Mouse (Mus musculus) mouse embryonic stem cell (cell line): ENCODE measurements at regions not wholly inside any gene's neighbourhood (a gene's known extent, or its start where the extent isn't known, plus 50 kb on each side); places are given as distances from the start of the nearest gene placed in this dataset.

Experiments
- in situ Hi-C, 2 experiments: fragments of 300-500 bp; cut with MboI; formaldehyde crosslinking; loops; 1 replicate in 1 of 2; 3 replicates in 1 of 2; pipeline ENCODE4 v1.14.3; 2019 to 2020; ENCODE audit warnings: low sequenced_read_pairs in 2 of 2, low pct_unique_long_range_greater_than_20kb in 1 of 2, mixed read lengths in 1 of 2; ENCODE audit not compliant: unreplicated experiment in 1 of 2

GRCm38 (mm10) chr6:140368354-140369069, 55.3 kb upstream of the Plekha5 start:
- in situ Hi-C loops: no loop called here

GRCm38 (mm10) chr6:140367303-140367702, 56.6 kb upstream of the Plekha5 start:
- in situ Hi-C loops: no loop called here

- in situ Hi-C loops: no loop called here
Observed at GRCm38 (mm10) chr6:140366791-140367190, 57.1 kb upstream of the Plekha5 start.

- in situ Hi-C loops: no loop called here
Observed at GRCm38 (mm10) chr6:140360996-140361395, 62.9 kb upstream of the Plekha5 start.

- in situ Hi-C loops: no loop called here
Observed at GRCm38 (mm10) chr6:140357901-140358300, 66.0 kb upstream of the Plekha5 start.

GRCm38 (mm10) chr6:140357300-140357699, 66.6 kb upstream of the Plekha5 start:
- in situ Hi-C loops: no loop called here

- in situ Hi-C loops: no loop called here
Observed at GRCm38 (mm10) chr6:140354082-140354481, 69.8 kb upstream of the Plekha5 start.

GRCm38 (mm10) chr6:140353610-140354009, 70.2 kb upstream of the Plekha5 start:
- in situ Hi-C loops: no loop called here

- in situ Hi-C loops: no loop called here
Observed at GRCm38 (mm10) chr6:140351365-140352095, 72.3 kb upstream of the Plekha5 start.

- in situ Hi-C loops: no loop called here
Observed at GRCm38 (mm10) chr6:140348578-140348977, 75.3 kb upstream of the Plekha5 start.

GRCm38 (mm10) chr6:140346929-140347328, 76.9 kb upstream of the Plekha5 start:
- in situ Hi-C loops: no loop called here

GRCm38 (mm10) chr6:140343638-140344037, 80.2 kb upstream of the Plekha5 start:
- in situ Hi-C loops: no loop called here

GRCm38 (mm10) chr6:140342881-140343280, 81.0 kb upstream of the Plekha5 start:
- in situ Hi-C loops: no loop called here

- in situ Hi-C loops: no loop called here
Observed at GRCm38 (mm10) chr6:140339731-140340130, 84.1 kb upstream of the Plekha5 start.

GRCm38 (mm10) chr6:140337897-140338749, 85.7 kb upstream of the Plekha5 start:
- in situ Hi-C loops: no loop called here

GRCm38 (mm10) chr6:140337083-140337491, 86.8 kb upstream of the Plekha5 start:
- in situ Hi-C loops: no loop called here

GRCm38 (mm10) chr6:140336414-140336941, 87.4 kb upstream of the Plekha5 start:
- in situ Hi-C loops: no loop called here

GRCm38 (mm10) chr6:140333397-140333796, 90.5 kb upstream of the Plekha5 start:
- in situ Hi-C loops: no loop called here

- in situ Hi-C loops: no loop called here
Observed at GRCm38 (mm10) chr6:140308641-140309040, 115.2 kb upstream of the Plekha5 start.
